Mouse (Mus musculus): ENCODE measurements around the gene Gnb1l. TPM values are rescaled to one million over a fixed set of nuclear protein-coding genes. Genes with fewer than 3 reads are reported as not detected.

Gene Gnb1l
- total RNA-seq, 2 experiments from 2014 or later, result 6.0 to 6.7 TPM

DNA sequence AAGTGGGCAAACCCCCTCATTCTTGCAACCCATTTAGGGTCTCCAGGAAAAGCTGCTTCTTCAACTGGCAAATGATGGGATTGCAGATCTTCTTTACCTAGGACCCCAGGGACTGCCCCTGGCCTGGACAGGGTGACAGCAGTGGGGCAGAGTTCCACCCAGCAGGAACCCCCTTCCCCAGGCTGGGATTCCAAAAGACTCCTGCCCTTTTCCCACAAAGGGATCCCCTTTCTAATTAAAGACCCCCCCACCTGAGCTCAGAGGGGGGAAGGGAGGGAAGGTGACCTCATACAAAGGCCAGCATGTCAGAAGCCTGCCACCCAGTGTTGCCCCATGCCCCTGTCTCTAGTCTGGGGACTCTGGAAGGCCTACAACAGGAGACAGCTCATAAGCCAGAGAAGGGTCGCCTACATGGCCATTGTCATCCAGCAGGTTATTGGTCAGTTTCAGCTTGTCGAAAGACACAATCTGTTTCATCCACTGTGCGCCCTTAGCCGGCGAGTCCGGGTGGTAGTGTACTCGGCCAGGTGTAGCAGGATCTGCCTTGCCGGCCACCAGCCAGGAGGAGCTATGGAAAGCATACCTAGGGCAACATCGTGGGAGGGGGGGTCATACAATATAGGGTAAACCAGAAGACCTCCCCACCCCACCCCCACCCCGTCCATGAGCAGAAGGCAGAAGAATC, 85.3 kb downstream of the Gnb1l start:
- DNase-seq (ENCODE audit: low spot score in 2 of 2), result no peak
- intact Hi-C loops (cut with DNase I), result no loop called here

DNA sequence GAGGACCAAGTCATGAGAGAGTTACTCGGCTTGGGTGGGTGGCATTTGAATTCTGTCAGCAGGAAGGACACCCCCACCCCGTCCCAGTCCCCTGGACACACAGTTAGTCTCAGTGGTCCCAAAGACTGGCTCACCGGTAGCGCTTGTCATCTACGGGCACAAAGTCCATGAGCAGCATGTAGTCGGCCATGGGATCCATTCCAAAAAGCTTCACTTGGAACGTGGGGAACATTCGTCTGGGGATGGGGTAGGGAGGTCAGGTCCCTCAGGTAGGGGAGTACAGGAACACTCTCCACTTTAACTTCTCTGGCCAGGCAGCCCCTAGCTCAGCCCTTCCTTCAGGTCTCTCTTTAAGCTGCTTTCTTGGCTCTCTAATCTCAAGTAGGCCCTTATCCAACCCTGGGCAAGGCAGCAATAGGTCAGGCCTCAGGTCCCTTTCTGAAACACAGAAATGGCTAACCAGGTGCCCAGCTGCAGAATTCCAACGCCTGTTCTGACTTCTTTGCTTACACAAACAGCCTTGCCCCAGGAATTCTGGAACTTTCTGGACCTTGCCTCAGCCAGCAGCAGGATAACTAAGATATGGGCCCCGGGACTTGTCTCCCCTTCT, 86.5 kb downstream of the Gnb1l start:
- no peak for DNase-seq (ENCODE audit: low spot score in 2 of 2)

GRCm38 (mm10) chr16:18585676-18586075, 87.2 kb downstream of the Gnb1l start:
- DNase-seq (ENCODE audit: low spot score in 2 of 2), result no peak
- intact Hi-C loops (cut with DNase I), result no loop called here

More for the DNA sequence above, 86.5 kb downstream of the Gnb1l start:
- intact Hi-C loops (cut with DNase I), result no loop called here

DNA sequence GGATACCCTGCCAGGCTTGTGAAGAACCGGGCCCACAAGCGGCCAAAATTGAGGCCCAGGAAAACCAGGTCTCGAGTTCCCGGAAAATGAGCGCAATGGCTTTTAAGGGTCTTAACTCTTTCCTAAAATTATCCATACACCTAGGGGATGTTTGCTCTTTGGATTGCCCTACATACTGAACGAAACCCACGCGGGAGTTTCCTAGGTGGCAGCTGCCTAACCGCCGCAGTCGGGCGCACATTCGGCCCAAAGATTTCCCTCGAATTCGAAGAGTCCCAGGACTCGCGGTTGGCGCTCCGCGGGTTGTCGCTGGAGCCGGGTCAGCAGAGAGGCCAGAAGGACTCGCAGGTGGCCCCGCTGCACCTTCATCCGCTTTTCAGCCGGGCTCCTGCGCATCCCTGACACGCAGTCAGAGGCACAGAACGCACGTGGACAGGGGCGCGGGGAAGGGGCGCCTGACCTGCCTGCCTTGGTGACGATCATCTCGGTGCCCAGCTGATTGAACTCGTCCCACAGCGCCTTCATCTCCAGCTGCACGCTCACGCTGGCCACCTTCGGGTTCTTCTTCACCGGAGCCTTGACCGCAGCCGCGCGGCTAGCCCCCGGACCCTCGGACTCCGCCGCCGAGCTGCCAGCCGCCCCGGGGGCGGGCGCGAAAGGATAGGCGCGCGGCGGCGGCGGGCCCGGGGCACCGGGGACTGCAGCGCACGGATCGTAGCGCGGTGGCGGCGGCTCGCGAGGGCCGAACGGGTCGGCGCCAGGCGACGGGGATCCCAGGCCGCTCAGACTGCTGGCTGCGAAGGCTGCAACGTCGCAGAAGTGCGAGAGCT, 87.8 kb downstream of the Gnb1l start:
- no peak for DNase-seq (ENCODE audit: low spot score in 2 of 2)
- intact Hi-C loops (cut with DNase I), result no loop called here

DNA sequence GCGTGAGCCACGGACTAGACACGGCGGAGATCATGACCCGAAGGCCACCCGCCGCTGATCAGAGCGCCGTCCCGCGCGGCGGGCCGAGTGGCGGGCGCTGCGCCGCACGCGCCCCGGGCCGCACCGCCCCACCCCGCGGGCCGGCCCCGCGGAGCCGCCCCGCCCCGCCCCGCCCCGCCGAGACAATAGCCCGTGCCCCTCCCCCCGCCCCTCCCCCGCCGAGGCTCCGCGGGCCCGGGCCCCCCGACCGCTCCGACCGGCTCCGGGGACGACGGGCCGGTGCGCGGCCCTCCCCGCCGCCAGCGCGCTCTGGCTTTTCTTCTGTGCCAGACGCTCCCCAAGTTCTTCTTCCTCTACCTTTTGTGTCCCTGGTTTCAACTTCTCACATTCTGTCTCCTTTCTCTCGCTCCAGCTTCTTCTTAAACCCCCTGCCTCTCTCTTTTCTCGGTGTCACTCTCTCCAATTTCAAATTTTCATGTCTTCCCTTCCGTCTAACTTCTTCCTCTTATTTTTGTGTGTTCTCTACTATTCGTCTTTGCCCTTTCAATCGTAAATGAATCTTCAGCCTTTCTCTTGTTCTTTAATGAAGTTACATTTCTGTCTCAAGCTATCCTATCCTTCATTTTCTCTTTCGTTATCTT, 88.5 kb downstream of the Gnb1l start:
- DNase-seq (ENCODE audit: low spot score in 2 of 2), result no peak
- intact Hi-C loops (cut with DNase I), result no loop called here

GRCm38 (mm10) chr16:18587847-18588737, 89.6 kb downstream of the Gnb1l start:
- intact Hi-C loops (cut with DNase I), result no loop called here
- no peak for DNase-seq (ENCODE audit: low spot score in 2 of 2)

DNA sequence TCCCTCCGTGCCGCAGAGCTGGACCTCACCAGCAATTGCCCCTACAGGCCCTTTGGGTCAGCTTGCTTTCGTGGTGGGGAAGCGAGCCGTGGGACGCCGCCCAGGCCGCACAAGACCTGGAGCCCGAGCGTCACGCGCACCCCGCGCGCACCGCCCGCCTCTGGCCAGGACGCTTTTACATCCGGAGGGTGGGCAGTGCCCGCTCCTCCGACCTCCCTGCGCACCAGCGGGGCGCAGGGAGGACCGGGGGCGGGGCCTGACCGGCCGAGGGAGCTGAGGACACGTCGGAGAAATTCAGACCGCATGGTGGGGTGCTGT, 90.2 kb downstream of the Gnb1l start:
- no peak for DNase-seq (ENCODE audit: low spot score in 2 of 2)

DNA sequence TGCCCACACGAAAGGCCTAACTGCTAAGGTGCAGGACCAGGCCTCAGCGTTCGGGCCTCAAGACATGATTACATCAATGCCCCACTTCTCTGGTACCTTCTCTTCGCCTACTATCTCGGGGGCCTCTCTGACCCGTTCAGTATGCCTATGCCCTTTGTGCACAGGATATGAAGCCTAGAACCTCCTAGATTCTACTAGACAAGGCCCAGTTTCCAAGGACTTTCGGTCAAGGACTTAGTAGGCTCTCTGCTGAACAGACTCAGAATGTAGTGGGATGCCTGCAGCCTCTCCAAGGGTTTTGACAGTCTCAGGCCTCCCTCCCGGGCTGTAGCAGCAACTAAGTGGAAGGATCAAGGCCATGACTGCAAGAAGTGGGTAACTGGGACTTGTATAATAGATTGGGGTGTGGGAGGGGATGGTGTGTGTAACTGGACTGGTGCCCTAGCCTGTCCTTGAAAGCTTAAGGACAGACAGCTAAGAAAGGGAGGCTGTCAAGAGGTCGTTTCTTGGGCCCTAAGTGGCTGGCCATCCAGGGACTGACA, 90.6 kb downstream of the Gnb1l start:
- DNase-seq (ENCODE audit: low spot score in 2 of 2), result no peak
- intact Hi-C loops (cut with DNase I), result no loop called here

More for the DNA sequence above, 90.2 kb downstream of the Gnb1l start:
- intact Hi-C loops (cut with DNase I), result no loop called here

DNA sequence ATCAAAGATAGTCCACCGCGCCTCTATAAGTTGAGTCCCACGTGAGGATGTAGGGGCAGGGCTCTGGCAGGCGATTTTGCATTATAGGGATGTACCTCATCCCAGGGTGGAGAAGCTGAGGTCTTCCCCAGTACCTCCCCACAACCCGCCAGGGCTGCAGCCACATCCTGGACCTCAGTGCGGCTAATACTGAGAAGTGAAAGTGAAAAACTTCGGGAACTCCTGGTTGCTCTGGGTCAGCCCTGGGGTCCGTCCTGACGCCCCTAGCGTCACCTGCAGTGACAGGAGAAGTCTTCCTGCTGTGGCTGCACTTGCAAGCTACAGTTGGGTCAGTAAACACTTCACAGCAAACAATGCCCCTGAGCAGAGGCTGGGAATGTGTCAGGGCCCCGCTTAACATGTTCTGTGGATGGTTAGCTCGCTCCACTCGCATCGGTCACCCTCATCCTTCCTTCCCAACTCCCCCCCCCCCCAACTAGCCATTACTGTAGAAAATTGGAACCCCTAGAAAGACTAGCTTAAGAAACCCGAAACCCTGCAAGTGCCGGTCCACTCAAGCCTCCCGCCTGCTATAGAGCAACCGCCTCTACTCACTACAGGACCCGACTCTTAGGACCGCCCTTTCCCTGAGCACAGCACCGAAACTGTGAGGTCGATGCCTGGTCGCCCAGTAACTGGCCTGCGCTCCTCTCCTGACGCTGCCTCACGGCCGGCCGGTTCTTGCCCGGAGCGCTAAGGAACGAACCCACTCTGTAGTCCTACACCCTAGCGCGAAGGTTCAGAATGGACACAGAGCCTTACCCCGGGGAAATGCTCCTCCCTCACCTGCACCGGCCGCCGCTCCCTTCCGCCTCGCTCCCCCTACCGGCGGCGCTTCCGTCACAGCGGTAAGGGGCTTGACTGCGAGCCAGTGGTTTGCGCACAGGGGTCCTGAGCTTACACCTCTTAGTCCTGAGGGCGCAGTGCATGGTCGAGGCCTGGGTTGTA, 91.6 kb downstream of the Gnb1l start, which contains the start of gene Tbx1:
Tbx1 (minus strand) TSS at position 868 of the 987 bp plus-strand sequence.
- intact Hi-C loops (cut with DNase I), result no loop called here
- DNase-seq (ENCODE audit: low spot score in 2 of 2), result no peak

DNA sequence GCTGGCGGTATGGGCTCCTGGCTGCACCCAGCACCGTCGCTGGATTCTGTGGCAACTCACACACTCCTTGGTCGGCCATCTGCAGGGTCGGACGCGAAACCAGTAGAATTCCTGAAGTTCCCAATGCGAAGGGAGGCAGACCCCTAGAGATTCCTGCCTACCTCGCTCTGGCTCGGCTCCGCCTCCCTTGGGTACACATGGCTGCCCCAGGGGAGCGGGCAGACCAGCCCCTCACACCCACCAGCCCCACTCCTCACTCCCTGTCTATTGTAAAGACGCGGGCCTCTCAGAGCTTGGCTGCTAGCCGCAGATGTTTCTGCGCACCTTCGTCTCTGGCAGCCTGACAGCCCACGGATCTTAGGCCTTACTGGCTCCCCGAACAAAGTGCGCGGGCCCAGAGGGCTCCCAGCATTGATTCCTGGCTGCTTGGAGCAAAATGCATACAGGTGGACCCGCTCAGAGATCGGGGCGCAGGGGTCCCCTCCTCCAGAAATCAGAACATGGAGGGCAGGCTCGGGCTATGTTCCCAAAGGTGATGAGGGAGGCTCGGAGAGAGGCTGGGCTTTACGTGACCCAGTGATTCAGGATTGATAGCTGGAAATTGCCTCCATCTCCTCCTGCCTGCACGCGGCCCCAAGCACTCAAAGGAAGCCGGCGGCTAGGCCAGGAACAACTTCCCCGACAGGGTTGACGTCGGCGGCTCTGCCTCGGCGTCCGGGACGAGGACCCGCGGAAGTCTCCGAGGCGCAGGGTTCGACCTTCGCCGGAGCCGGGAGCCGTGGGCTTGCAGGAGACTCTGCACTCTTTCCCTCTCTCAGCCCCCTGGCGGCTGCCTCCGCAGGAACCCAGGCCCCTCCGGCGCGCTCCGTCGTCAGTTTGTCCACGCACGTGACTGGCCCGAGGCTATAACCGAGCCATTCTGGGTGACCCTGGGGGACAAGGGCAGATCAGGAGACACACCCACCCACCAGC, 92.8 kb downstream of the Gnb1l start:
- intact Hi-C loops (cut with DNase I), result no loop called here
- no peak for DNase-seq (ENCODE audit: low spot score in 2 of 2)

DNA sequence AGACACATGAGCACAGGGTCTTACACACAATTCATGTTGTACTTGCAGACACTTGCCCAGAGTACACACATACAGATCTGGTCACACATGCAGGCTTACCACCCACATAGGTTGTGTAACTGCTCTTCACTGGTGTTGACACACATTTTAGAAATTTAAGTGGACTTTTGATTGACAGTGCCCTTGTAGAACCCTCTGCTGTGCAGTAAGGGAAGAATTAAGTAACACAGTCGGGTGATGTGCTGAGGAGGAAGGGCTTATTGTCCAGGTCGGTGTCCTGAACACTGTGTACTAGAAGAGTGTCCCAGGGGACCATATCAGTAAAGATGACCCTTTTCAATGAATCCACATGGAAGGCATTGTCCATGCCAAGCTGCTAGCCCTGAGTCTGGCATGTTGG, 95.4 kb downstream of the Gnb1l start:
- intact Hi-C loops (cut with DNase I), result no loop called here
- no peak for DNase-seq (ENCODE audit: low spot score in 2 of 2)

- intact Hi-C loops (cut with DNase I), result no loop called here
- no peak for DNase-seq (ENCODE audit: low spot score in 2 of 2)
These were observed 97.7 kb downstream of the Gnb1l start for GRCm38 (mm10) chr16:18596255-18596654.

- DNase-seq (ENCODE audit: low spot score in 2 of 2), result no peak
- intact Hi-C loops (cut with DNase I), result no loop called here
These were observed 99.5 kb downstream of the Gnb1l start for GRCm38 (mm10) chr16:18598006-18598405.

DNA sequence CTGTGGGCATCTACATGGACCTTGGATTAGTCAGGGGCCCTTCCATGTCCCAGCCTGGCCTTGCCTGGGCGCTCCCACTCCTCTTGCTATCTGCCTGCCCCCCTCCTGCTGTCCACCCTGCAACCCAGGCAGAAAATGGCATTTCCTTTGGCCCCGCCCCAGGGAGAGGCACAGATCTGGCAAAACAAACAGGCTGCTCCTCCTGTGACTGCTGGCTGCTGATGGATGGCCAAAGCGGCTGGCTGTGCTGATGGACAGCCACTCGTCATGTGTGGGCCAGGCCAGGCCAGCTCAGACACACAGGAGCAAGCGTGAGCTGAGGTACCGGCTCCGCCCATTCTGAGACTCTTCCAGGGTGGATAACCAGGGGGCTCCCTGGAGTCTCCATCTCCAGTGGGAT, 102.9 kb downstream of the Gnb1l start:
- intact Hi-C loops (cut with DNase I), result no loop called here

GRCm38 (mm10) chr16:18604267-18604701, 105.8 kb downstream of the Gnb1l start:
- intact Hi-C loops (cut with DNase I), result no loop called here
- no peak for DNase-seq (ENCODE audit: low spot score in 2 of 2)

More for the DNA sequence above, 102.9 kb downstream of the Gnb1l start:
- no peak for DNase-seq (ENCODE audit: low spot score in 2 of 2)

DNA sequence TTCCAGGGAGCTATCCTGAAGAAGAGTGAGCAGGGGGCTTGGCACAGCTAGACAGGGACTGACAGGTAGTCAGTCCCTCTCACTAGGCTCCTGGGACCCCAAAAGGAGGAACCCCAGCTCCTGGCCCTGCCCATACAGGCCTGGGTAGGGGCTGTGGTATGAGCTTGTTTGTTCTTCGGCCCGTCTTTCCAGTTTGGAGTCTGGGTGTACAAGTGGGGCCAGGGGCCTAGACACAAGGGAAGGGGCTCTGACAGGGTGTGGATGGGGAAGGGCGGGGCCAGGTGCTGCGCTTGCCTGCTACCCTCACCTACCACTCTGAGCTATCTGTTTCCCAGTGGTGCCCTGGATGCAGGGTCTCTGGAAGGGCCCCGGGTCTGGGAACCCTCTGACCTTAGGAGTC, 107.2 kb downstream of the Gnb1l start:
- no peak for DNase-seq (ENCODE audit: low spot score in 2 of 2)
- intact Hi-C loops (cut with DNase I), result no loop called here

DNA sequence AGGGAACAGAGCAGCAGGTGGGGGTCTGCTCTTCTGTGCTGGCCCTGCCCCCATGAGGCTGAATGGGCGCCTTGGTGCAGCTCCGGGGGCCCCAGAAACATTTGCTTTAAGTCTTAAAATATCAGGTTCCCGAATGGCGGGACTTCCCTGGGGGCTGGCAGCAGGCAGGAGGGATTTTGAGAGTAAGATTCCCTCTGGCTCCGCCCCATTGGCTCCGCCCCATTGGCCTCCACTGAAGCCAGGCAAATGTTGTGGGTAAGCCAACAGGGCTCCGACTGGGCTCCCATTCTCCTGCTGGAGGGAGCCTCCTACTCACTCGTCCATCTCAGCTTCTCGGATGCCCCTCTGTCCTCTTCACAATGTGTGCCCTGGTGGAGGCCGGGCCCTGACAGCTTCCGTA, 109.7 kb downstream of the Gnb1l start:
- DNase-seq (ENCODE audit: low spot score in 2 of 2), result no peak
- intact Hi-C loops (cut with DNase I), result no loop called here
